Mouse (Mus musculus): Measurements from ENCODE around the gene Nav3.

- TF ChIP-seq EP300 (optimal IDR thresholded peaks at IDR 0.05) (no peak), CTCF (IDR thresholded peaks at IDR 0.05; ENCODE audit: low read depth) (no peak)
Observed at GRCm38 (mm10) chr10:109637702-109638101, 818.3 kb downstream of the Nav3 start.
